Mouse (Mus musculus): ENCODE data around the gene Mre11a. TPM values are rescaled to one million over a fixed set of nuclear protein-coding genes. Genes with fewer than 3 reads are reported as not detected.
A peak's percentile ranks its signal among the peaks of the same experiment; 100 is the strongest.

Mre11a gene
- total RNA-seq (2012; rRNA removed) (27.7 and 34.8 TPM in 2 replicates), total RNA-seq (2014; rRNA removed) (45.7 and 51.6 TPM in 2 replicates), polyA plus RNA-seq (2012; ENCODE audit: insufficient read length, low read depth) (47.3 and 49.3 TPM in 2 replicates)

DNA sequence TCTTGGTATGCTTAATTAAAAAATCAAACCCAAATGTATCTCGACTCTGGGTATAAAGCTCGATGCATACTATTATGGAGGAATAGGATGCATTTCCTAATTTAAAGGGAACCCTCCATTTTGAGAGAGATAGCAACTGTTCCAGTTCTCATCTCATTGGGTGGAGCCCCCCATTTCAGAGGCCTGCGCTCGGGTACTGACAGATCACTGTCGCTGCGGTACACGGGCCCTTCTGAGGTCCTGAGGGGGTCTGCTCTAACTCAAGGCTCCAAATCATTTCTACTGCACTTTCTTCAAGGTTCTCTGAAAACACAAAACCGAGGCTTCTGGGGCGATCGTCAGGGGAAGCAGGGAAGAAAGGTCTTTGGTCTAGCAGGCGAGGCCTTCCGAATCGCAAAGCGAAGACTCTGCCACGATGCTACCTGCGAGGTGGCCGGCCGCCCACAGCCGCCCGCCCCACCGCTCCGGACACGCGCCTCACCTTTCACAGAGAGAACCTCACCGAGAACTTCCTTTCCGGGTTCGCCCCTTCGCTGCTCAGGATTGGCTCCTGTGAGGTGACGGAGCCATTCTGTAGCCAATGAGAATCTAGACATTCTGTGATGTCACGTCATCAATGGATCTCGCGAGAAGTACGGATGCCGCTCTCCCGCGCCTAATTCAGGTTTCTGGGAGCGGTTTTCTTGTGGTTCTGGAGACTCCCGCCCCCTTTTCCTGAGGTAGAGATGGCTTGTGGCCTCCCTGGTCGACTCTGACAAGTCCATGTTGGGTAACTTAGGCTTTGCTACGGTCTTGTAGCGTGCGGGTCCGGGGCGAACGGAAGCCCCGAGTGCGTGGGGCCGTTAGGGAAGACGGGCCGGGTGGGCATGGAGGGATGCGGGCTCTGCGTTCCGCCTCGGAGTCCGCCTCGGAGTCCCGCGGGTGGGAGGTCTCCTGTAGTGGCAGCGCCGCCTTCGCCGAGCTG, at the start of gene Mre11a, which contains the start of gene Ankrd49:
Gene Mre11a (plus strand): TSS at position 616 of the 964 bp plus-strand sequence.
Gene Ankrd49 (minus strand): TSS at position 818 of the 964 bp plus-strand sequence.
- H3K79me2 ChIP-seq (replicated peaks; ENCODE audit: control insufficient read depth, extremely low read depth, insufficient read depth, poor library complexity, severe bottlenecking): peaks cover 17% of the 10 kb centered on the region
- in situ Hi-C loops (cut with MboI; ENCODE audit: low pct_ligation_motif_present, low pct_unique_long_range_greater_than_20kb, low sequenced_read_pairs): no loop called here
- H3K27me3 ChIP-seq (replicated peaks): no peaks in the 10 kb centered on the region
- H3K9me3 ChIP-seq (replicated peaks; ENCODE audit: low read length): no peaks in the 10 kb centered on the region
- H3K36me3 ChIP-seq (replicated peaks in 1 of 2; ENCODE audit: control insufficient read depth in 1 of 2, insufficient read depth in 1 of 2, low read length in 1 of 2): peaks cover 34 to 61% of the 10 kb centered on the region in 2 experiments
- peak within 1 kb of the TSS; percentile 94 for H3K4me2 ChIP-seq (ENCODE audit: insufficient read depth, low read depth, poor library complexity, severe bottlenecking)
- peak within 1 kb of the TSS; percentile 74 for H3K27ac ChIP-seq (ENCODE audit: insufficient read depth, low read depth)
- DNase-seq (ENCODE audit: extremely low read depth): peak; percentile 97
- peak; percentile 94 for TF ChIP-seq ELF1 (IDR thresholded peaks at IDR 0.05; ENCODE audit: low read depth, low read length)
- peak; percentile 82; the same call in 1 of the 2 replicates for TF ChIP-seq KAT2A (IDR thresholded peaks at IDR 0.05; ENCODE audit: insufficient replicate concordance, low read length)
- TF ChIP-seq JUND (conservative IDR thresholded peaks at IDR 0.05; ENCODE audit: low read depth, low read length): no peak
- peak; percentile 67 for TF ChIP-seq TBP (conservative IDR thresholded peaks at IDR 0.05; ENCODE audit: low read depth, low read length)
- peak; percentile 23; the same call in 1 of the 2 replicates for TF ChIP-seq CHD1 (IDR thresholded peaks at IDR 0.05; ENCODE audit: low read depth, low read length)
- peak; percentile 87 for TF ChIP-seq MAX (IDR thresholded peaks at IDR 0.05; ENCODE audit: low read length)
- peak; percentile 27; the same call in 1 of the 2 replicates for TF ChIP-seq NRF1 (IDR thresholded peaks at IDR 0.05; ENCODE audit: low read depth, low read length)
- no peak for TF ChIP-seq MAFK (IDR thresholded peaks at IDR 0.05; ENCODE audit: insufficient replicate concordance, low read length)
- 0 out of 2 replicates have a peak, but pooled peaks have one; percentile 6 for TF ChIP-seq RCOR1 (conservative IDR thresholded peaks at IDR 0.05; ENCODE audit: low read depth, low read length)
- peak; percentile 80; the same call in 1 of the 2 replicates for TF ChIP-seq MYC (IDR thresholded peaks at IDR 0.05; ENCODE audit: low read depth, low read length)
- peak; percentile 13; the same call in 1 of the 2 replicates for TF ChIP-seq IRF4 (IDR thresholded peaks at IDR 0.05; ENCODE audit: low read depth, low read length)
- TF ChIP-seq UBTF (IDR thresholded peaks at IDR 0.05; ENCODE audit: low read depth, low read length): no peak
- TF ChIP-seq SIN3A (IDR thresholded peaks at IDR 0.05; ENCODE audit: low read length): peak; percentile 89
- no peak for TF ChIP-seq EP300 (IDR thresholded peaks at IDR 0.05; ENCODE audit: low read length)
- peak; percentile 69 for TF ChIP-seq TCF12 (IDR thresholded peaks at IDR 0.05; ENCODE audit: low read depth, low read length)
- TF ChIP-seq NELFE (IDR thresholded peaks at IDR 0.05; ENCODE audit: low read depth, low read length): peak; percentile 87
- TF ChIP-seq MXI1 (IDR thresholded peaks at IDR 0.05; ENCODE audit: low read depth, low read length): peak; percentile 89
- no peak for TF ChIP-seq RAD21 (IDR thresholded peaks at IDR 0.05; ENCODE audit: low read depth, low read length)
- peak; percentile 44; the same call in 1 of the 2 replicates for TF ChIP-seq POLR2AphosphoS2 (IDR thresholded peaks at IDR 0.05; ENCODE audit: low read depth, low read length)
- peak; percentile 83 for TF ChIP-seq HCFC1 (IDR thresholded peaks at IDR 0.05; ENCODE audit: low read depth, low read length)
- TF ChIP-seq CHD2 (IDR thresholded peaks at IDR 0.05; ENCODE audit: low read length): peak; percentile 100
- peak; percentile 89; the same call in 1 of the 2 replicates for TF ChIP-seq E2F4 (IDR thresholded peaks at IDR 0.05; ENCODE audit: insufficient replicate concordance, low read depth, low read length)
- no peak for TF ChIP-seq SMC3 (IDR thresholded peaks at IDR 0.05; ENCODE audit: low read depth, low read length)
- TF ChIP-seq JUN (IDR thresholded peaks at IDR 0.05; ENCODE audit: insufficient read depth, low read depth, low read length): no peak
- peak; percentile 44; the same call in 1 of the 2 replicates for TF ChIP-seq ZMIZ1 (IDR thresholded peaks at IDR 0.05; ENCODE audit: low read depth, low read length)
- peak; percentile 87 for TF ChIP-seq POLR2A (IDR thresholded peaks at IDR 0.05; ENCODE audit: low read depth, low read length)
- peaks cover 0 to 57% of the 10 kb centered on the region in 2 experiments; a peak in 2 of 4 replicates for H3K4me1 ChIP-seq (ENCODE audit: control insufficient read depth in 1 of 2, insufficient read depth in 2 of 2)
- H3K9ac ChIP-seq (ENCODE audit: insufficient read depth, low read depth): peak within 1 kb of the TSS; percentile 98
- dilution Hi-C loops (cut with MboI; ENCODE audit: extremely low pct_ligation_motif_present, extremely low pct_unique_long_range_greater_than_20kb, low sequenced_read_pairs): no loop called here
- H3K4me3 ChIP-seq (replicated peaks in 1 of 3; ENCODE audit: low read depth in 2 of 3, low read length in 2 of 3, poor library complexity in 1 of 3): peak within 1 kb of the TSS; percentile 85 to 88 (median 86)

Data from CH12.LX (cell line).